In genomic region chr1:191715150-191715549, GRCm38 (mm10) we compare ENCODE assay signal across 20 mouse cellular contexts. TPM values are rescaled to one million over a fixed set of nuclear protein-coding genes. Genes with fewer than 3 reads are reported as not detected.
A peak's percentile ranks its signal among the peaks of the same experiment; 100 is the strongest.
DNase-seq lines count a peak whose midpoint lies in the region; ATAC-seq lines count a peak whose summit lies in the region.
"Had no signal": no experiment of that assay in that cellular context is flagged by ENCODE, and none has a peak within 500 bp of the region (broad histone marks: within the 10 kb centered on the region; RNA-seq: fewer than 3 reads in every experiment).

No protein-coding gene starts in this region.

- DNase-seq in heart, adult 11 months = peak; percentile 64
- DNase-seq in heart, postnatal 4 days = no peak
- DNase-seq in spleen, postnatal 36 days (ENCODE audit: low spot score in 2 of 2) = peak; percentile 6 to 14
- DNase-seq in spleen, postnatal 14 days (ENCODE audit: low spot score in 2 of 2) = no peak
- no peak for DNase-seq in urinary bladder, postnatal 36 days (ENCODE audit: low spot score in 2 of 2)
- DNase-seq: adrenal gland, adult 2 months; adrenal gland, postnatal 10 days; adrenal gland, postnatal 25 days; cerebellum, adult 11 months; cerebellum, adult 18-20 months; cerebellum, adult 8-10 months; cerebellum, adult 9-11 months; cerebellum, postnatal 14 days; cerebellum, postnatal 36 days; embryo, embryonic 11 days; forebrain, postnatal 0 days had no signal

- ATAC-seq in megakaryocyte-erythroid progenitor cell, adult 5-6 weeks (replicated peaks; ENCODE audit: low FRiP score, low TSS enrichment, poor library complexity, severe bottlenecking) = peak; percentile 54
- ATAC-seq: forebrain, embryonic 13.5 days; forebrain, embryonic 15.5 days; forebrain, postnatal 0 days; Patski had no signal

RNA-seq across cellular contexts. Expression of gene Lpgat1, which starts 2.5 kb away (rescaled TPM):
- 100 to 1,000 TPM in 1 of 2 experiments, 10 to 100 TPM in 1; 89.3 to 101 TPM for total RNA-seq in heart, postnatal 4 days (2021)
- 1.7 and 2.1 TPM in 2 replicates for total RNA-seq in megakaryocyte-erythroid progenitor cell, adult 5-6 weeks (2014; fragmentation: Nextera tagmentation)
- 2.5 and 9.9 TPM in 2 replicates for total RNA-seq in megakaryocyte-erythroid progenitor cell, adult 5-6 weeks (2017)

Comparison
In these comparisons a context has a peak if more than half of its experiments do, and no peak if none do; other contexts are left out.
1. DNase-seq: peak in heart, adult 11 months (single experiment) and spleen, postnatal 36 days (2 of 2); none in heart, postnatal 4 days (single experiment), spleen, postnatal 14 days (0 of 2) and urinary bladder, postnatal 36 days (0 of 2).
2. RNA of gene Lpgat1, which starts 2.5 kb away (total RNA-seq): 89.3 to 101 TPM in heart, postnatal 4 days; 1.7 to 9.9 TPM in megakaryocyte-erythroid progenitor cell, adult 5-6 weeks; every median in the first group is over 4 times any median in the second.